22 mouse cellular contexts compared by ENCODE assay signal in genomic region chr19:25434795-25435194, GRCm38 (mm10).
DNase-seq lines count a peak whose midpoint lies in the region; ATAC-seq and TF ChIP-seq lines count a peak whose summit lies in the region.
"Had no signal": no experiment of that assay in that cellular context is flagged by ENCODE, and none has a peak within 500 bp of the region (broad histone marks: within the 10 kb centered on the region; RNA-seq: fewer than 3 reads in every experiment).

No protein-coding gene starts in this region.

- H3K4me2 ChIP-seq in heart, embryonic 11.5 days = no peak overlapping the region
- H3K4me2 ChIP-seq in lung, embryonic 14.5 days = no peak overlapping the region
- no peak overlapping the region for H3K4me2 ChIP-seq in lung, postnatal 0 days (replicated peaks; ENCODE audit: low read depth, low read length)
- H3K4me2 ChIP-seq in heart, postnatal 0 days (ENCODE audit: low read depth, low read length) = no peak overlapping the region
- no peak overlapping the region for H3K4me2 ChIP-seq in limb, embryonic 14.5 days (replicated peaks; ENCODE audit: low read depth, low read length, severe bottlenecking)
- H3K4me2 ChIP-seq: embryonic facial prominence, embryonic 12.5 days; intestine, embryonic 15.5 days; midbrain, embryonic 12.5 days had no signal

- no peak for DNase-seq in heart, postnatal 25 days (ENCODE audit: low spot score)
- DNase-seq in lung, embryonic 14.5 days = no peak
- no peak for DNase-seq in lung, postnatal 0 days (ENCODE audit: low spot score)
- DNase-seq in heart, postnatal 0 days (ENCODE audit: low spot score) = no peak
- DNase-seq in limb, embryonic 14.5 days (ENCODE audit: low spot score) = no peak
- DNase-seq in frontal cortex, postnatal 25 days (ENCODE audit: low spot score in 2 of 2) = no peak
- no peak for DNase-seq in right cerebral cortex, postnatal 4 days
- DNase-seq: B cell, adult 2 months; cerebellum, adult 11-12 months; cerebellum, postnatal 25 days; forebrain, postnatal 0 days; kidney, adult 8-10 months; lung, postnatal 14 days had no signal

- no peak overlapping the region for H3K4me3 ChIP-seq in heart, embryonic 11.5 days (ENCODE audit: low read depth, low read length)
- no peak overlapping the region for H3K4me3 ChIP-seq in lung, embryonic 14.5 days (ENCODE audit: low read depth, low read length)
- no peak overlapping the region for H3K4me3 ChIP-seq in lung, postnatal 0 days (ENCODE audit: low read depth, low read length)
- H3K4me3 ChIP-seq in heart, postnatal 0 days (ENCODE audit: low read depth, low read length) = no peak overlapping the region
- no peak overlapping the region for H3K4me3 ChIP-seq in limb, embryonic 14.5 days (replicated peaks; ENCODE audit: low read length)
- H3K4me3 ChIP-seq: embryonic facial prominence, embryonic 12.5 days; hindbrain, embryonic 10.5 days; intestine, embryonic 15.5 days; midbrain, embryonic 12.5 days had no signal

- no peak for TF ChIP-seq CTCF in lung, embryonic 14.5 days (IDR thresholded peaks at IDR 0.05; ENCODE audit: low read depth)
- TF ChIP-seq CTCF in lung, postnatal 0 days (IDR thresholded peaks at IDR 0.05) = no peak
- TF ChIP-seq CTCF in heart, postnatal 0 days (IDR thresholded peaks at IDR 0.05; ENCODE audit: low read depth) = no peak

- no peaks in the 10 kb centered on the region for H3K9me3 ChIP-seq in heart, embryonic 11.5 days (replicated peaks; ENCODE audit: control insufficient read depth, low read length)
- no peaks in the 10 kb centered on the region for H3K9me3 ChIP-seq in lung, embryonic 14.5 days (ENCODE audit: low read depth, low read length)
- H3K9me3 ChIP-seq in lung, postnatal 0 days (ENCODE audit: low read length) = no peaks in the 10 kb centered on the region
- no peaks in the 10 kb centered on the region for H3K9me3 ChIP-seq in heart, postnatal 0 days (replicated peaks; ENCODE audit: control insufficient read depth, low read length)
- no peaks in the 10 kb centered on the region for H3K9me3 ChIP-seq in limb, embryonic 14.5 days (ENCODE audit: control insufficient read depth, low read length)
- H3K9me3 ChIP-seq: embryonic facial prominence, embryonic 12.5 days; hindbrain, embryonic 10.5 days; intestine, embryonic 15.5 days; midbrain, embryonic 12.5 days had no signal

- TF ChIP-seq EP300 in lung, postnatal 0 days (IDR thresholded peaks at IDR 0.05) = no peak
- no peak for TF ChIP-seq EP300 in heart, postnatal 0 days (IDR thresholded peaks at IDR 0.05; ENCODE audit: low read depth)

- H3K9ac ChIP-seq in heart, embryonic 11.5 days (ENCODE audit: low read depth, low read length) = no peak overlapping the region
- H3K9ac ChIP-seq in lung, embryonic 14.5 days = no peak overlapping the region
- H3K9ac ChIP-seq in lung, postnatal 0 days (replicated peaks; ENCODE audit: low read depth) = no peak overlapping the region
- H3K9ac ChIP-seq in heart, postnatal 0 days (replicated peaks; ENCODE audit: low read depth, low read length) = no peak overlapping the region
- H3K9ac ChIP-seq in limb, embryonic 14.5 days (ENCODE audit: low read depth, low read length, severe bottlenecking) = 0 out of 2 replicates have a peak overlapping the region, but pooled peaks have one; percentile 21
- H3K9ac ChIP-seq: embryonic facial prominence, embryonic 12.5 days; forebrain, postnatal 0 days; intestine, embryonic 15.5 days; midbrain, embryonic 12.5 days had no signal

- TF ChIP-seq POLR2A in limb, embryonic 14.5 days (IDR thresholded peaks at IDR 0.05; ENCODE audit: borderline replicate concordance, extremely low read depth, insufficient read depth, insufficient read length) = no peak

- WGBS in heart, embryonic 11.5 days (ENCODE audit: insufficient replicate concordance) = 64% methylated on average over 6 of the region's 6 CpGs
- 23% methylated on average over 6 of the region's 6 CpGs for WGBS in lung, embryonic 14.5 days
- WGBS in lung, postnatal 0 days = 38% methylated on average over 6 of the region's 6 CpGs
- WGBS in heart, postnatal 0 days = 68% methylated on average over 6 of the region's 6 CpGs
- WGBS in limb, embryonic 14.5 days = 37% methylated on average over 6 of the region's 6 CpGs

- H3K27me3 ChIP-seq in heart, embryonic 11.5 days (ENCODE audit: control insufficient read depth, insufficient read depth, low read length) = no peaks in the 10 kb centered on the region
- no peaks in the 10 kb centered on the region for H3K27me3 ChIP-seq in lung, embryonic 14.5 days (ENCODE audit: insufficient read depth, low read length)
- H3K27me3 ChIP-seq in lung, postnatal 0 days (replicated peaks; ENCODE audit: insufficient read depth, low read length) = 0 out of 2 replicates have a peak, but pooled peaks cover 5% of the 10 kb centered on the region
- H3K27me3 ChIP-seq in heart, postnatal 0 days (ENCODE audit: control insufficient read depth, insufficient read depth, low read length) = no peaks in the 10 kb centered on the region
- no peaks in the 10 kb centered on the region for H3K27me3 ChIP-seq in limb, embryonic 14.5 days (ENCODE audit: control insufficient read depth, insufficient read depth, low read length)
- H3K27me3 ChIP-seq: CH12.LX; intestine, embryonic 15.5 days; Patski had no signal

- no peaks in the 10 kb centered on the region for H3K4me1 ChIP-seq in heart, embryonic 11.5 days (ENCODE audit: control insufficient read depth, insufficient read depth, low read length)
- H3K4me1 ChIP-seq in lung, embryonic 14.5 days (ENCODE audit: insufficient read depth) = peaks cover 12% of the 10 kb centered on the region; the same call in 1 of the 2 replicates
- H3K4me1 ChIP-seq in lung, postnatal 0 days (ENCODE audit: insufficient read depth, low read depth, low read length) = no peaks in the 10 kb centered on the region
- no peaks in the 10 kb centered on the region for H3K4me1 ChIP-seq in heart, postnatal 0 days (ENCODE audit: control insufficient read depth, insufficient read depth)
- H3K4me1 ChIP-seq in limb, embryonic 14.5 days (ENCODE audit: control insufficient read depth, insufficient read depth, low read length) = peaks cover 13% of the 10 kb centered on the region; the same call in 1 of the 2 replicates

- H3K27ac ChIP-seq in heart, embryonic 11.5 days (ENCODE audit: low read depth, low read length) = peak overlapping the region; percentile 50
- H3K27ac ChIP-seq in lung, embryonic 14.5 days (ENCODE audit: low read depth) = peak overlapping the region; percentile 7; the same call in 1 of the 2 replicates
- no peak overlapping the region for H3K27ac ChIP-seq in lung, postnatal 0 days (ENCODE audit: low read length)
- 0 out of 2 replicates have a peak overlapping the region, but pooled peaks have one; percentile 13 for H3K27ac ChIP-seq in heart, postnatal 0 days (ENCODE audit: low read depth)
- no peak overlapping the region for H3K27ac ChIP-seq in limb, embryonic 14.5 days (replicated peaks; ENCODE audit: low read depth, low read length)
- H3K27ac ChIP-seq: embryonic facial prominence, embryonic 12.5 days; hindbrain, embryonic 10.5 days; intestine, embryonic 15.5 days; midbrain, embryonic 12.5 days had no signal

- intact Hi-C loops in heart, postnatal 25 days (cut with DNase I) = no loop called here

- H3K36me3 ChIP-seq in heart, embryonic 11.5 days (ENCODE audit: control insufficient read depth, insufficient read depth, low read length) = peaks cover 24% of the 10 kb centered on the region
- peaks cover 46% of the 10 kb centered on the region for H3K36me3 ChIP-seq in lung, embryonic 14.5 days (ENCODE audit: insufficient read depth)
- no peaks in the 10 kb centered on the region for H3K36me3 ChIP-seq in lung, postnatal 0 days (ENCODE audit: insufficient read depth, low read length)
- peaks cover 50% of the 10 kb centered on the region for H3K36me3 ChIP-seq in heart, postnatal 0 days (replicated peaks; ENCODE audit: control insufficient read depth, insufficient read depth, low read length)
- H3K36me3 ChIP-seq in limb, embryonic 14.5 days (ENCODE audit: control insufficient read depth, insufficient read depth, low read length) = peaks cover 39% of the 10 kb centered on the region
- H3K36me3 ChIP-seq: G1E had no signal

- ATAC-seq in heart, embryonic 11.5 days (replicated peaks; ENCODE audit: insufficient number of reproducible peaks, low FRiP score, low TSS enrichment) = no peak
- ATAC-seq in lung, embryonic 14.5 days (ENCODE audit: insufficient read depth) = no peak
- no peak for ATAC-seq in lung, postnatal 0 days
- ATAC-seq in heart, postnatal 0 days (ENCODE audit: insufficient read depth, low read depth) = no peak
- no peak for ATAC-seq in limb, embryonic 14.5 days (ENCODE audit: low FRiP score, low read depth)
- ATAC-seq: forebrain, postnatal 0 days; hindbrain, embryonic 16.5 days; intestine, embryonic 15.5 days; Patski had no signal

Comparison
In these comparisons a context has a peak if more than half of its experiments do, and no peak if none do; other contexts are left out.
1. H3K27ac ChIP-seq: peak in heart, embryonic 11.5 days (single experiment), lung, embryonic 14.5 days (single experiment) and heart, postnatal 0 days (single experiment); none in lung, postnatal 0 days (single experiment) and limb, embryonic 14.5 days (single experiment).